Mouse (Mus musculus): ENCODE data around the gene Slc3a2. TPM values are rescaled to one million over a fixed set of nuclear protein-coding genes. Genes with fewer than 3 reads are reported as not detected.

The Slc3a2 gene
- polyA plus RNA-seq, 1 experiment from 2014 or later, result 124 TPM

- no peak; the same call in 1 of the 2 replicates for ATAC-seq (ENCODE audit: insufficient read depth)
- Histone ChIP-seq H3K27ac (replicated peaks) (no peak overlapping the region), H3K9ac (no peak overlapping the region), H3K9me3 (replicated peaks) (no peaks in the 10 kb centered on the region), H3K27me3 (no peaks in the 10 kb centered on the region), H3K4me3 (replicated peaks) (no peak overlapping the region), H3K4me1 (replicated peaks) (no peaks in the 10 kb centered on the region), H3K4me2 (no peak overlapping the region), H3K36me3 (replicated peaks) (no peaks in the 10 kb centered on the region)
- 2% methylated on average over 3 of the region's 3 CpGs for WGBS (ENCODE audit: insufficient replicate concordance)
Observed at GRCm38 (mm10) chr19:8682996-8683395, 40.2 kb downstream of the Slc3a2 start.

- no peak for ATAC-seq (ENCODE audit: insufficient read depth)
- Histone ChIP-seq H3K36me3 (replicated peaks) (no peaks in the 10 kb centered on the region), H3K9me3 (replicated peaks) (no peaks in the 10 kb centered on the region), H3K4me2 (no peak overlapping the region), H3K9ac (no peak overlapping the region), H3K27ac (replicated peaks) (no peak overlapping the region), H3K4me1 (replicated peaks) (no peaks in the 10 kb centered on the region), H3K27me3 (no peaks in the 10 kb centered on the region), H3K4me3 (replicated peaks) (no peak overlapping the region)
- WGBS (ENCODE audit: insufficient replicate concordance), result 74% methylated on average over 4 of the region's 4 CpGs
Observed at GRCm38 (mm10) chr19:8681633-8682362, 41.4 kb downstream of the Slc3a2 start.

GRCm38 (mm10) chr19:8679031-8679779 is 44.0 kb downstream of the Slc3a2 start:
- WGBS (ENCODE audit: insufficient replicate concordance), result 57% methylated on average over 18 of the region's 18 CpGs
- peak; percentile 41; the same call in 1 of the 2 replicates for ATAC-seq (ENCODE audit: insufficient read depth)
- H3K27me3 ChIP-seq, result no peaks in the 10 kb centered on the region
- no peaks in the 10 kb centered on the region; the same call in 1 of the 2 replicates for H3K4me1 ChIP-seq (replicated peaks)
- H3K4me3 ChIP-seq (replicated peaks), result 0 out of 2 replicates have a peak overlapping the region, but pooled peaks have one; percentile 7
- H3K27ac ChIP-seq (replicated peaks), result no peak overlapping the region
- H3K9ac ChIP-seq, result no peak overlapping the region
- no peaks in the 10 kb centered on the region for H3K36me3 ChIP-seq (replicated peaks)
- H3K9me3 ChIP-seq (replicated peaks), result no peaks in the 10 kb centered on the region
- H3K4me2 ChIP-seq, result peak overlapping the region; percentile 32

GRCm38 (mm10) chr19:8673336-8674063 is 49.7 kb downstream of the Slc3a2 start:
- no peak overlapping the region for H3K4me3 ChIP-seq (replicated peaks)
- ATAC-seq (ENCODE audit: insufficient read depth), result peak; percentile 66
- H3K4me1 ChIP-seq (replicated peaks), result peaks cover 24% of the 10 kb centered on the region
- H3K36me3 ChIP-seq (replicated peaks), result no peaks in the 10 kb centered on the region
- 15% methylated on average over 9 of the region's 9 CpGs for WGBS (ENCODE audit: insufficient replicate concordance)
- peak overlapping the region; percentile 60 for H3K27ac ChIP-seq (replicated peaks)
- no peak overlapping the region for H3K9ac ChIP-seq
- H3K9me3 ChIP-seq (replicated peaks), result no peaks in the 10 kb centered on the region
- peak overlapping the region; percentile 28 for H3K4me2 ChIP-seq
- no peaks in the 10 kb centered on the region for H3K27me3 ChIP-seq

- Histone ChIP-seq H3K36me3 (replicated peaks) (no peaks in the 10 kb centered on the region), H3K4me2 (peak overlapping the region; percentile 28), H3K4me3 (replicated peaks) (no peak overlapping the region), H3K9ac (no peak overlapping the region), H3K4me1 (replicated peaks) (peaks cover 24% of the 10 kb centered on the region), H3K27me3 (no peaks in the 10 kb centered on the region), H3K9me3 (replicated peaks) (no peaks in the 10 kb centered on the region), H3K27ac (replicated peaks) (peak overlapping the region; percentile 60)
- 28% methylated on average over 3 of the region's 3 CpGs for WGBS (ENCODE audit: insufficient replicate concordance)
- peak; percentile 75 for ATAC-seq (ENCODE audit: insufficient read depth)
Observed at GRCm38 (mm10) chr19:8672859-8673258, 50.3 kb downstream of the Slc3a2 start.

GRCm38 (mm10) chr19:8665746-8666145 is 57.4 kb downstream of the Slc3a2 start:
- 69% methylated on average over 5 of the region's 5 CpGs for WGBS (ENCODE audit: insufficient replicate concordance)
- H3K4me2 ChIP-seq, result no peak overlapping the region
- no peak for ATAC-seq (ENCODE audit: insufficient read depth)

GRCm38 (mm10) chr19:8664859-8665258 is 58.3 kb downstream of the Slc3a2 start:
- peaks cover 38% of the 10 kb centered on the region for H3K27me3 ChIP-seq
- H3K4me1 ChIP-seq (replicated peaks), result peaks cover 36% of the 10 kb centered on the region
- no peak overlapping the region for H3K4me2 ChIP-seq
- no peaks in the 10 kb centered on the region for H3K36me3 ChIP-seq (replicated peaks)
- H3K4me3 ChIP-seq (replicated peaks), result no peak overlapping the region
- H3K27ac ChIP-seq (replicated peaks), result no peak overlapping the region
- ATAC-seq (ENCODE audit: insufficient read depth), result no peak
- WGBS (ENCODE audit: insufficient replicate concordance), result 18% methylated on average over 3 of the region's 3 CpGs
- no peak overlapping the region for H3K9ac ChIP-seq
- H3K9me3 ChIP-seq (replicated peaks), result no peaks in the 10 kb centered on the region

More at GRCm38 (mm10) chr19:8665746-8666145, 57.4 kb downstream of the Slc3a2 start:
- no peak overlapping the region for H3K27ac ChIP-seq (replicated peaks)
- H3K36me3 ChIP-seq (replicated peaks), result no peaks in the 10 kb centered on the region
- H3K9ac ChIP-seq, result no peak overlapping the region
- no peak overlapping the region for H3K4me3 ChIP-seq (replicated peaks)
- peaks cover 36% of the 10 kb centered on the region for H3K4me1 ChIP-seq (replicated peaks)
- no peaks in the 10 kb centered on the region for H3K9me3 ChIP-seq (replicated peaks)
- peaks cover 33% of the 10 kb centered on the region for H3K27me3 ChIP-seq

- no peaks in the 10 kb centered on the region for H3K36me3 ChIP-seq (replicated peaks)
- no peak overlapping the region for H3K4me3 ChIP-seq (replicated peaks)
- WGBS (ENCODE audit: insufficient replicate concordance), result 42% methylated on average over 10 of the region's 10 CpGs
- no peaks in the 10 kb centered on the region for H3K9me3 ChIP-seq (replicated peaks)
- H3K27ac ChIP-seq (replicated peaks), result no peak overlapping the region
- H3K4me1 ChIP-seq (replicated peaks), result peaks cover 36% of the 10 kb centered on the region
- H3K9ac ChIP-seq, result no peak overlapping the region
- H3K27me3 ChIP-seq, result peaks cover 38% of the 10 kb centered on the region
- no peak overlapping the region for H3K4me2 ChIP-seq
- no peak for ATAC-seq (ENCODE audit: insufficient read depth)
Observed at GRCm38 (mm10) chr19:8663911-8664421, 59.2 kb downstream of the Slc3a2 start.

- 68% methylated on average over 9 of the region's 9 CpGs for WGBS (ENCODE audit: insufficient replicate concordance)
- ATAC-seq (ENCODE audit: insufficient read depth), result no peak
- H3K36me3 ChIP-seq (replicated peaks), result no peaks in the 10 kb centered on the region
- peak within 1 kb of the TSS; percentile 73 for H3K4me2 ChIP-seq
- no peak within 1 kb of the TSS for H3K9ac ChIP-seq
- peak within 1 kb of the TSS; percentile 42; the same call in 1 of the 2 replicates for H3K4me3 ChIP-seq (replicated peaks)
- H3K4me1 ChIP-seq (replicated peaks), result peaks cover 36% of the 10 kb centered on the region
- H3K27me3 ChIP-seq, result peaks cover 38% of the 10 kb centered on the region
- no peaks in the 10 kb centered on the region for H3K9me3 ChIP-seq (replicated peaks)
- no peak within 1 kb of the TSS for H3K27ac ChIP-seq (replicated peaks)
Observed at GRCm38 (mm10) chr19:8663360-8663839, 59.8 kb downstream of the Slc3a2 start, which contains the start of gene Chrm1. TSS of gene Chrm1 (plus strand) at chr19:8663789.

GRCm38 (mm10) chr19:8662337-8662736 is 60.8 kb downstream of the Slc3a2 start:
- ATAC-seq (ENCODE audit: insufficient read depth), result 0 out of 2 replicates have a peak, but pooled peaks have one; percentile 36
- no peaks in the 10 kb centered on the region for H3K9me3 ChIP-seq (replicated peaks)
- peaks cover 36% of the 10 kb centered on the region for H3K4me1 ChIP-seq (replicated peaks)
- H3K4me2 ChIP-seq, result peak overlapping the region; percentile 73
- 1% methylated on average over 11 of the region's 11 CpGs for WGBS (ENCODE audit: insufficient replicate concordance)
- H3K4me3 ChIP-seq (replicated peaks), result peak overlapping the region; percentile 42
- H3K27me3 ChIP-seq, result peaks cover 38% of the 10 kb centered on the region
- H3K36me3 ChIP-seq (replicated peaks), result no peaks in the 10 kb centered on the region
- no peak overlapping the region for H3K27ac ChIP-seq (replicated peaks)
- peak overlapping the region; percentile 35; the same call in 1 of the 2 replicates for H3K9ac ChIP-seq

Measured in liver, embryonic 15.5 days (tissue).